Mouse (Mus musculus) olfactory bulb, adult 2 months (tissue): ENCODE measurements around the gene Prkag3.

ENCODE experiments used
- CTCF ChIP-seq: fragments of 200-500 bp; IDR thresholded peaks from 2 replicates; pipeline ENCODE4 v1.5.1; 2012; ENCODE audit warnings: low read depth, mild to moderate bottlenecking, low read length, moderate library complexity; ENCODE audit not compliant: insufficient read depth
- POLR2A ChIP-seq: fragments of 200-500 bp; IDR thresholded peaks from 2 replicates; pipeline ENCODE4 v1.6.1; 2012; ENCODE audit warnings: mild to moderate bottlenecking, low read depth, low read length, moderate library complexity; ENCODE audit not compliant: insufficient read depth

- TF ChIP-seq POLR2A (no peak), CTCF (peak; percentile 51)
Measured at GRCm38 (mm10) chr1:74748643-74749271, at the start of gene Prkag3.
